Mouse (Mus musculus) ES-E14 (cell line): ENCODE results near the gene Dld. TPM values are rescaled to one million over a fixed set of nuclear protein-coding genes. Genes with fewer than 3 reads are reported as not detected.

Experiments
- DNase-seq: peaks from one replicate; pipeline ENCODE4 v3.0.0-alpha.2; 2013; ENCODE audit warnings: low read depth, low spot score
- H3K27ac ChIP-seq: 2 replicates; pipeline ENCODE4 v1.5.1; 2012; ENCODE audit warnings: low read depth, mild to moderate bottlenecking, low read length, moderate library complexity, mixed read lengths; ENCODE audit not compliant: poor library complexity, insufficient read depth, severe bottlenecking
- H3K36me3 ChIP-seq: 2 replicates; pipeline ENCODE4 v1.6.1; 2012; ENCODE audit warnings: mild to moderate bottlenecking, low read length, moderate library complexity, mixed read lengths; ENCODE audit not compliant: control insufficient read depth, poor library complexity, insufficient read depth, severe bottlenecking
- H3K4me1 ChIP-seq, 2 experiments: fragments of 150-350 bp in 1 of 2; sonication (generic) in 1 of 2; 2 replicates each; pipeline ENCODE4 v1.6.1; 2012; ENCODE audit warnings: low read length in 2 of 2, mild to moderate bottlenecking in 1 of 2, mixed read lengths in 1 of 2; ENCODE audit not compliant: control insufficient read depth in 2 of 2, insufficient read depth in 2 of 2, poor library complexity in 1 of 2
- H3K4me3 ChIP-seq, 2 experiments: fragments of 150-350 bp in 1 of 2; sonication (generic) in 1 of 2; 2 replicates each; pipeline ENCODE4 v1.5.1; 2012; ENCODE audit warnings: low read length in 2 of 2, low read depth in 1 of 2, mild to moderate bottlenecking in 1 of 2, mixed read lengths in 1 of 2; ENCODE audit not compliant: insufficient read depth in 1 of 2, poor library complexity in 1 of 2, severe bottlenecking in 1 of 2
- H3K9ac ChIP-seq: 2 replicates; pipeline ENCODE4 v1.6.1; 2012; ENCODE audit warnings: low read depth, mild to moderate bottlenecking, low read length, mixed read lengths; ENCODE audit not compliant: poor library complexity, insufficient read depth, severe bottlenecking
- H3K9me3 ChIP-seq: fragments of 150-350 bp; sonication (generic); 2 replicates; pipeline ENCODE4 v1.6.1; 2012; ENCODE audit warnings: low read depth, mild to moderate bottlenecking, low read length; ENCODE audit not compliant: control insufficient read depth, insufficient read depth
- CHD2 ChIP-seq: IDR thresholded peaks from 2 replicates; pipeline ENCODE4 v1.6.1; 2014; ENCODE audit warnings: mild to moderate bottlenecking, low read depth, low read length, inconsistent platforms
- HCFC1 ChIP-seq: IDR thresholded peaks from 2 replicates; pipeline ENCODE4 v1.6.1; 2012; ENCODE audit warnings: low read length, inconsistent platforms, borderline replicate concordance; ENCODE audit not compliant: insufficient read depth
- MAFK ChIP-seq: IDR thresholded peaks from 2 replicates; pipeline ENCODE4 v1.6.1; 2014; ENCODE audit warnings: mild to moderate bottlenecking, low read depth, low read length, inconsistent platforms; ENCODE audit not compliant: insufficient read depth
- ZC3H11A ChIP-seq: IDR thresholded peaks from 2 replicates; pipeline ENCODE4 v1.6.1; 2012; ENCODE audit warnings: low read depth, mild to moderate bottlenecking, inconsistent platforms, low read length, borderline replicate concordance
- ZNF384 ChIP-seq: IDR thresholded peaks from 2 replicates; pipeline ENCODE4 v1.6.1; 2012; ENCODE audit warnings: low read depth, low read length, inconsistent platforms
- in situ Hi-C, 2 experiments: fragments of 600-800 bp; cut with MboI; formaldehyde crosslinking; loops; one replicate each; pipeline ENCODE4 v1.15.1; 2025; ENCODE audit warnings: low sequenced_read_pairs in 2 of 2, inconsistent platforms in 1 of 2; ENCODE audit not compliant: unreplicated experiment in 2 of 2
- total RNA-seq: library from RNA; depleted of rRNA; stranded (reverse); fragments of 300-350 nt; gene quantifications from 2 replicates; pipeline ENCODE4 v1.2.3, GENCODE M21; 2012

Gene Dld
- total RNA-seq, 1 experiment, result 62.8 TPM

DNA sequence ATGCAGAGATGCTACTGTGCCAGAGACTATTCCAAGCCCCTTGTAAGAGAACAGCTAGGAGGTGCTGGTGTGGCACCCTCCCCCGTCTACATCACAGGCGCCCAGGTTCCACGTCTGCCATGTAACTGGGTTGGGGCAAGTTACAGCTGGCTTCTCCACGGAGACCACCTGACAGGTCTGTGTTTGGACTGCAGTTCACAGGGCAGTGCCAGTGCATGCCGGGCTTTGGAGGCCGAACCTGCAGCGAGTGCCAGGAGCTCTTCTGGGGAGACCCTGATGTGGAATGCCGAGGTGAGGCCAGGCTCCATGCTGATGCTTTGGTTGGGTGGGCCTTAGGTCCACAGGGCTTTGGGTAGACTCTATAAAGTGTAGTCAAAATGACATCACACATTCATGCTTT, 43.5 kb downstream of the Dld start:
- TF ChIP-seq CHD2 (no peak), HCFC1 (no peak), ZC3H11A (no peak), ZNF384 (no peak), MAFK (no peak)
- DNase-seq, result no peak
- Histone ChIP-seq H3K9me3 (no peaks in the 10 kb centered on the region), H3K4me3 (no peak overlapping the region), H3K36me3 (peaks cover 39% of the 10 kb centered on the region; the same call in 1 of the 2 replicates), H3K4me1 (no peaks in the 10 kb centered on the region), H3K9ac (no peak overlapping the region), H3K27ac (no peak overlapping the region)
- in situ Hi-C loops, result no loop called here

DNA sequence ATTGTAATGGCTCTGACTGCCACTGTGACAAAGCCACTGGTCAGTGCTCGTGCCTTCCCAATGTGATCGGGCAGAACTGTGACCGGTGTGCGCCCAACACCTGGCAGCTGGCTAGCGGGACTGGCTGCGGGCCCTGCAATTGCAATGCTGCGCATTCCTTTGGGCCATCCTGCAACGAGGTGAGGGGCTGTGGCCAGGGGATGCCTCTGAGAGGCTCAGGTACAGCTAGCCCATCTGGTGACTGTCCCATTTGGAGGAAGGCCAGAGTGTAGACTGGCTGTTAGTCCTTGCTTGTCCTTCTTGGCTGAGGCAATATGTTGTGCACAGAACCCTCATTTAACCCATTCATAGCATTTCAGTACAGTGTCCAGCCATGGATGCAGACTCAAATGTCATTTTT, 44.2 kb downstream of the Dld start:
- no peaks in the 10 kb centered on the region for H3K9me3 ChIP-seq
- H3K27ac ChIP-seq, result no peak overlapping the region
- no peak overlapping the region for H3K9ac ChIP-seq
- peaks cover 44% of the 10 kb centered on the region for H3K36me3 ChIP-seq
- TF ChIP-seq MAFK, result no peak
- no peak for TF ChIP-seq ZNF384
- no peak for TF ChIP-seq CHD2
- TF ChIP-seq ZC3H11A, result no peak
- no peak for TF ChIP-seq HCFC1
- in situ Hi-C loops, result no loop called here
- H3K4me3 ChIP-seq, result no peak overlapping the region
- no peaks in the 10 kb centered on the region for H3K4me1 ChIP-seq
- no peak for DNase-seq

DNA sequence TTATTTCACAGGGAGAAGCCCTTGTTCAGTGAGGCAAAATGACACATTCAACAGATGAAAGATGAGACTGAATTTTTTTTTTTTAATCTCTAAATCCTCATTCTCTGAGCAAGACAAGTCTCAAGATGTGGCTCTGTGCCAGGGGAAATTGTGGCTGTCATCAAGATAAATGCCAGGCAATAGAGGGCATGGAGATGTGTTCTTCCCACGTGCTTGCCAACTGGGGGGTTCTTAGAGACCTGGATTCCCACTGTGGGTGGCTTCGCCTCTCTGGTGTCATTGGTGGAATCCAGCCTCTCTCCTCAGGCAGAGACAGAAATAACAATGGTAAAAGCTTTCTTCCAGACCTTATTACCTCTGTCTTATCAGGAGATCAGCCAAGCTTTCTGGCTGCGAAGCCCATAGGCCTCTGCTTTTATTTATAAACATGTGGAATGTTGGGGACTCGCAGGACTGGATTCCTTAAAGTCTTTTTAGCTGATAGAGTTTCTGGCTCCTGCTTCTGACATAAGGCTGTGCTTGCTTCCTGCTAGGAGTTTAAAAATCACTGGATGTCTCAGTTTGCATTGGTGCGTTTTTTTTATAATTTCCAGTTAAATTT, 45.1 kb downstream of the Dld start:
- Histone ChIP-seq H3K9ac (no peak overlapping the region), H3K4me1 (no peaks in the 10 kb centered on the region), H3K4me3 (no peak overlapping the region), H3K9me3 (no peaks in the 10 kb centered on the region), H3K36me3 (peaks cover 40% of the 10 kb centered on the region), H3K27ac (no peak overlapping the region)
- in situ Hi-C loops, result no loop called here
- TF ChIP-seq MAFK (no peak), ZNF384 (no peak), ZC3H11A (no peak), CHD2 (no peak), HCFC1 (no peak)
- no peak for DNase-seq

DNA sequence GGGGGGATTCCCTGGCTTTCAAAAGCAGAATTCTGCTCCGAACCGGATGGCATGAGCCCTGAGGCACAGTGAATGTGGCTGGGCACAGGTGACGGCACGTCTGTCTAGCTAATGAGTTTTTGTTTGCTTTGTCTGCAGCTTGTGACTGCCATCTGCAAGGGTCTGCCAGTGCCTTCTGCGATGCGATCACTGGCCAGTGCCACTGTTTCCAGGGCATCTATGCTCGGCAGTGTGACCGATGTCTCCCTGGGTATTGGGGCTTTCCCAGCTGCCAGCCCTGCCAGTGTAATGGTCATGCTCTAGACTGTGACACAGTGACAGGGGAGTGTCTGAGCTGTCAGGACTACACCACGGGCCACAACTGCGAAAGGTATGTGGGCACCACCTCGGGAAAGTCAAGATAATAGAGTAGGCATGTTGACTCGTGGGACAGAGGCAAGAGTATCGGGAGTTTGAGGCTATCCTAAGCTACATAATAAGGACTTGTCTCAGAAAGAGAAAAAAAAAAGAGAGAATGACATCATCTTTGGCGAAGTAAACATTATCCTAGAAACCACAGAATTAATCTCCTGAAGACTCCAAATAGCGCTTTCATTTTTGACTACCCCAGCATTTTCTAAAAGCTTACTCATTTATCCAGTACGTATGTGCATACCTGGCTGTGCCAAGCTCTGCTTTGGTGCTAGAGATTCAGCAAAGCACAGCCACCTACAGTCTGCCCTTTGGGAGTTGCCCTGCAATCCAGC, 48.3 kb downstream of the Dld start:
- H3K27ac ChIP-seq, result no peak overlapping the region
- H3K4me3 ChIP-seq, result no peak overlapping the region
- H3K9me3 ChIP-seq, result no peaks in the 10 kb centered on the region
- in situ Hi-C loops, result no loop called here
- no peak overlapping the region for H3K9ac ChIP-seq
- H3K4me1 ChIP-seq, result no peaks in the 10 kb centered on the region
- peaks cover 47% of the 10 kb centered on the region for H3K36me3 ChIP-seq
- TF ChIP-seq ZNF384, result no peak
- TF ChIP-seq HCFC1, result no peak
- TF ChIP-seq MAFK, result no peak
- no peak for TF ChIP-seq ZC3H11A
- TF ChIP-seq CHD2, result no peak
- DNase-seq, result no peak

DNA sequence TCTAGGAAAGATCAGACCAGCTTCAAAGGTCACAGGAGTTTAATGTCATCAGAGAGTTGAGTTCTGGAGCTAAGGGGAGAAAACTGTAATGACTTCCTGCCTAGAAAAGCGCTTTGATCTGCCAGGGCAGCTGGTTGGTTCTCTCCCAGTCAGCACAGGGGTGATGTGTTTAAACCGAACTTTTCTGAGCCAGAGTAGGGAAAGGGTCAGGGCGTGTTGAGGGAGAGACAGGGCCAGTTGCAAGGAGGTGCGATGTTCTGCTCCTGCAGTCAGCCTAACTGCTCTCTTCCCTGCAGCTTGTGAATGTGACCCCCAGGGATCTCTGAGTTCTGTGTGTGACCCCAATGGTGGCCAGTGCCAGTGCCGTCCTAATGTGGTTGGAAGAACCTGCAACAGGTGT, 49.0 kb downstream of the Dld start:
- in situ Hi-C loops, result no loop called here
- Histone ChIP-seq H3K9ac (no peak overlapping the region), H3K9me3 (no peaks in the 10 kb centered on the region), H3K27ac (no peak overlapping the region), H3K4me3 (no peak overlapping the region), H3K4me1 (no peaks in the 10 kb centered on the region), H3K36me3 (peaks cover 45% of the 10 kb centered on the region)
- DNase-seq, result no peak
- TF ChIP-seq ZNF384, result no peak
- no peak for TF ChIP-seq HCFC1
- no peak for TF ChIP-seq ZC3H11A
- no peak for TF ChIP-seq CHD2
- no peak for TF ChIP-seq MAFK
